Mouse (Mus musculus) liver, embryonic 14.5 days (tissue): Measurements from ENCODE around the gene Plcd4. TPM values are rescaled to one million over a fixed set of nuclear protein-coding genes. Genes with fewer than 3 reads are reported as not detected.

Source experiments
- ATAC-seq: fragments of 200-750 bp; cut with Nextera tagmentation; 2 replicates; pipeline ENCODE4 v1.8.0; 2017; ENCODE audit warnings: moderate number of reproducible peaks, mild to moderate bottlenecking, moderate library complexity; ENCODE audit not compliant: insufficient read depth
- DNase-seq, 3 experiments: peaks; one replicate each; pipeline ENCODE4 v3.0.0-alpha.2; 2012 to 2013; ENCODE audit warnings: low read depth in 3 of 3, low spot score in 3 of 3
- H3K27ac ChIP-seq: fragments of 300-500 bp; sonication (generic); 2 replicates; pipeline ENCODE4 v1.5.1; 2014; ENCODE audit warnings: moderate library complexity, mild to moderate bottlenecking, control low read depth, inconsistent platforms
- H3K27me3 ChIP-seq: fragments of 300-500 bp; sonication (generic); 2 replicates; pipeline ENCODE4 v1.6.1; 2014; ENCODE audit warnings: mild to moderate bottlenecking, low read length, moderate library complexity; ENCODE audit not compliant: control insufficient read depth, insufficient read depth
- H3K36me3 ChIP-seq: fragments of 300-500 bp; sonication (generic); replicated peaks from 2 replicates; pipeline ENCODE4 v1.6.1; 2014; ENCODE audit warnings: low read depth; ENCODE audit not compliant: control insufficient read depth, insufficient read depth
- H3K4me1 ChIP-seq, 2 experiments: fragments of 200-500 bp in 1 of 2; fragments of 300-500 bp in 1 of 2; sonication (generic) in 1 of 2; replicated peaks; 2 replicates each; pipeline ENCODE4 v1.6.1; 2012 to 2014; ENCODE audit warnings: antibody characterized with exemption in 1 of 2, inconsistent platforms in 1 of 2, low read length in 1 of 2; ENCODE audit not compliant: control insufficient read depth in 2 of 2, insufficient read depth in 2 of 2
- H3K4me2 ChIP-seq: fragments of 300-500 bp; sonication (generic); 2 replicates; pipeline ENCODE4 v1.6.1; 2014; ENCODE audit warnings: low read depth, mild to moderate bottlenecking, control low read depth, moderate library complexity
- H3K4me3 ChIP-seq, 2 experiments: fragments of 200-500 bp in 1 of 2; fragments of 300-500 bp in 1 of 2; sonication (generic) in 1 of 2; 2 replicates each; pipeline ENCODE4 v1.5.1; 2012 to 2014; ENCODE audit warnings: low read depth in 2 of 2, low read length in 2 of 2, mild to moderate bottlenecking in 2 of 2, control low read depth in 1 of 2, inconsistent platforms in 1 of 2, moderate library complexity in 1 of 2; ENCODE audit not compliant: insufficient read depth in 1 of 2
- H3K9ac ChIP-seq: fragments of 300-500 bp; sonication (generic); replicated peaks from 2 replicates; pipeline ENCODE4 v1.6.1; 2014; ENCODE audit warnings: mild to moderate bottlenecking, control low read depth, moderate library complexity
- H3K9me3 ChIP-seq: fragments of 300-500 bp; sonication (generic); 2 replicates; pipeline ENCODE4 v1.6.1; 2016; ENCODE audit warnings: low read length, mixed read lengths; ENCODE audit not compliant: control insufficient read depth
- CTCF ChIP-seq: IDR thresholded peaks from 2 replicates; pipeline ENCODE4 v1.5.1; 2016; ENCODE audit warnings: antibody characterized with exemption, low read depth, control low read depth
- EP300 ChIP-seq: IDR thresholded peaks from 2 replicates; pipeline ENCODE4 v1.6.1; 2016; ENCODE audit warnings: antibody characterized with exemption, low read depth
- WGBS: fragments of 180-500 bp; shearing (Covaris S2); extraction: QIAGEN DNeasy Blood & Tissue Kit; methylation state at CpG from one replicate; pipeline ENCODE4 v1.1.7; 2014; ENCODE audit not compliant: insufficient replicate concordance; 5-methylcytosine and 5-hydroxymethylcytosine counted together
- polyA plus RNA-seq, 2 experiments: library from polyadenylated mRNA; depleted of rRNA in 1 of 2; stranded (reverse) in 1 of 2; unstranded in 1 of 2; fragments of >200 nt; fragmentation: Nextera tagmentation in 1 of 2; extraction: Ambion mirVana in 1 of 2; gene quantifications; 2 replicates each; pipeline versions ENCODE4 v1.2.1 to v1.2.3; 2012 to 2014

The Plcd4 gene
- polyA plus RNA-seq (2012; rRNA removed) (0.01 TPM in 1 of 2 replicates, not detected in the other), polyA plus RNA-seq (2014; fragmentation: Nextera tagmentation; extraction: Ambion mirVana) (0.09 TPM in 1 of 2 replicates, not detected in the other)

DNA sequence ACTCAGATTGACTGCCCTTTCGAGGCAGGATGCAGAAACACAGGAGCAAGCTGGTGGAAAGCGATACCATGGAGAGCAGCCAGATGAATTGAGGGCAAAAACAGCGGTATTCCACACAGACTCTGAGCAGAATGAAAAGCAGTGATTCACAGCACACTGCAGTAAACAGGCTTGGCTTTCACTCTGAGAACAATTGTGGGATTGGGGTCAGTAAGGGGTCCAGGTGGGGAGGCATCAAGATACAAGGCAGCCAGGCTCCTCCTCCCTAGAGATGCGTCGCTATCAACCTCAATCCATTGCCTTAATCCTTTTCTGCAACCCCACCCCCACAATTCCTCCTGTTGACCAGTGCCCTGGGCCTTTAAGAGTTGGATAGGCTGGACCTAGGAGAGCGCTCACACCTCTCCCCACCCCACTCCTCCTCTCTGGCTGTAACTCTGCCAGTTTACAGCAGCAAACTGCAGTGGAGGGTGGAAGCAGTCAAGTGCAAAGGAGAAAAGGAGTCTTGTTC, at the start of gene Plcd4:
TSS of gene Plcd4 (plus strand) at position 438 of the 511 bp plus-strand sequence.
- TF ChIP-seq EP300 (no peak), CTCF (no peak)
- Histone ChIP-seq H3K27ac (no peak within 1 kb of the TSS), H3K9ac (no peak within 1 kb of the TSS), H3K36me3 (no peaks in the 10 kb centered on the region), H3K4me3 (no peak within 1 kb of the TSS), H3K27me3 (no peaks in the 10 kb centered on the region), H3K4me1 (no peaks in the 10 kb centered on the region), H3K9me3 (no peaks in the 10 kb centered on the region), H3K4me2 (no peak within 1 kb of the TSS)
- ATAC-seq = no peak
- no peak for DNase-seq
- WGBS = 10% methylated on average over 6 of the region's 6 CpGs

DNA sequence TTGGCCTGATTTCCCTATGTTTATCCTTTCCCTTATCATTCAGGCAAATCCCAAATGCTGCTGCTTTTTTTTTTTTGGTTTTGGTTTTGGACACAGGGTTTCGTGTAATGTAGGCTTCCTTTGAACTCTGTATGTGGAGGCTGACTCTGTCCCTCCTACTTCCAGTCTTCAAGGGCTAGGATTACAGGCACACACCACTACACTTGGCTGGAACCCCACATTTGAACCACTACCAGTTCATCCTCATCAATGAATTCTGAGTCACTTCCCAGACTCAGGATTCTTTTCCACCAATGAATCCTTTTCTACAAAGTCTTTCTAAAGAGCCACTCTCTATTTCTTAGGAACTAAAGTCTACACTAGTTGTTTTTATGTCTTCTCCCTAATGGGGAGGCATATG, 41.6 kb upstream of the Plcd4 start:
- no peak overlapping the region for H3K27ac ChIP-seq
- 67% methylated on average over 1 of the region's 1 CpGs for WGBS
- no peak for ATAC-seq
- H3K9ac ChIP-seq = no peak overlapping the region
- no peak overlapping the region for H3K4me2 ChIP-seq
- no peak overlapping the region for H3K4me3 ChIP-seq
- no peak for TF ChIP-seq EP300
- no peak for TF ChIP-seq CTCF
- no peaks in the 10 kb centered on the region for H3K9me3 ChIP-seq
- H3K4me1 ChIP-seq = peaks cover 2 to 9% of the 10 kb centered on the region in 2 experiments
- peaks cover 2% of the 10 kb centered on the region for H3K36me3 ChIP-seq
- H3K27me3 ChIP-seq = no peaks in the 10 kb centered on the region
- no peak for DNase-seq

DNA sequence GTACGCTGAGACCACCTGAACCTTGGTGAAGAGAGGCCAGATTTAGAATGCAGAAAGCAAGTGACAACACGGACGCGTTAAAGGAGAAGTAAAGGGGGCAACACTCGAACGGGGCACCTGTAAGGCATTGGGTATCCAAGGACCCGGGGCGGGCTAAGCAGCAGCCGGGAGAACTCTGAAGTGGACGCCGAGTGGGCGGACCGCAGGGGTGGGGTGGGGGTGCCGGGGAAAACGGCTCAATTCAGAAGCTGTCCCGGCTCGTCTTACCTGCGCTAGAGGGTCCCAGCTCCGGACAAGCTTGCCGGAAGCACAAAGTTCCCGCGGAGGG, 37.3 kb upstream of the Plcd4 start:
- Histone ChIP-seq H3K27ac (peak overlapping the region; percentile 34), H3K9ac (peak overlapping the region; percentile 82), H3K9me3 (no peaks in the 10 kb centered on the region), H3K36me3 (0 out of 2 replicates have a peak, but pooled peaks cover 6% of the 10 kb centered on the region), H3K27me3 (no peaks in the 10 kb centered on the region), H3K4me3 (peak overlapping the region; percentile 84 to 91), H3K4me1 (peaks cover 19 to 21% of the 10 kb centered on the region in 2 experiments), H3K4me2 (peak overlapping the region; percentile 94)
- ATAC-seq = peak; percentile 54
- TF ChIP-seq EP300 (no peak), CTCF (no peak)
- WGBS = under 1% methylated on average over 22 of the region's 22 CpGs
- DNase-seq = no peak

DNA sequence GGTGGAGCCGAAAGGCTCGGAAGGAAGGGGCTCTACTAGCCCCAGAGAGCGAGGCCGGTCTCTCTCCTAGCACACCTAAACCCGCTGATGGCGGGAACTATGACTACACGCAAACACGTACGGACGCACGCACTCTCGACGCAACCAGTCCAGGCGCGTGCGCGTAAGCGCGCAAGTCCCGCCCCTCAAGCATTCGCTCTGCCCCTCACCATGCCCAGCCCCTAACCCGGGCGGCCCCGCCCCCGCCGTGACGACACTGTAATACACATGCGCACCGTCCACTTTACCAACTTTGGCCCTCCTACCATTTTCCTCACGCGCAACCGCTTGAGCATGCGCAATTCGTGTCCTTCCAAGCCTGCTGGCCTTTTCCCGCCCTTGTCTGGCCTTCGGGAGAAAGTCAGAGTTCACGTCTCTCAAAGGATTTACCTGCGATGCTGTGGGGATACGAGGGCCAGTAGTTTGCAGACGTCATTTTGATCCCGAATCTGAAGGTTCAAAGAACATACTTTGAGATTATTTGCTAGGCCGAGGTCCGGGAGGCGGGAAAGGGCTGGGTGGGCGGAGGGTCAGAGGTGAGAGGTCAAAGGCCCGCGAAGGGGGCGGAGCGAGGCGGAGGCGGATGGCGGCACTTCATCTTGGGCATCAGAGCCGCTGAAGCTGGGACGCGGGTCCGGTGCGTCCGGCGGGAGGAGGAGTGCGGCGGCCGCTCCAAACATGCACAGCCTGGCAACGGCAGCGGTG, 36.8 kb upstream of the Plcd4 start, which contains the start of gene Cnot9:
TSS of gene Cnot9 (plus strand) at position 338 of the 744 bp plus-strand sequence.
- ATAC-seq (peak; percentile 96), DNase-seq (peak; percentile 97 to 98 (median 97))
- Histone ChIP-seq H3K4me3 (peak within 1 kb of the TSS; percentile 91 to 98), H3K9me3 (no peaks in the 10 kb centered on the region), H3K27ac (peak within 1 kb of the TSS; percentile 87), H3K4me1 (peaks cover 19 to 21% of the 10 kb centered on the region in 2 experiments), H3K36me3 (0 out of 2 replicates have a peak, but pooled peaks cover 6% of the 10 kb centered on the region), H3K27me3 (no peaks in the 10 kb centered on the region), H3K4me2 (peak within 1 kb of the TSS; percentile 94), H3K9ac (peak within 1 kb of the TSS; percentile 96)
- TF ChIP-seq CTCF (no peak), EP300 (no peak)
- WGBS = under 1% methylated on average over 61 of the region's 64 CpGs

DNA sequence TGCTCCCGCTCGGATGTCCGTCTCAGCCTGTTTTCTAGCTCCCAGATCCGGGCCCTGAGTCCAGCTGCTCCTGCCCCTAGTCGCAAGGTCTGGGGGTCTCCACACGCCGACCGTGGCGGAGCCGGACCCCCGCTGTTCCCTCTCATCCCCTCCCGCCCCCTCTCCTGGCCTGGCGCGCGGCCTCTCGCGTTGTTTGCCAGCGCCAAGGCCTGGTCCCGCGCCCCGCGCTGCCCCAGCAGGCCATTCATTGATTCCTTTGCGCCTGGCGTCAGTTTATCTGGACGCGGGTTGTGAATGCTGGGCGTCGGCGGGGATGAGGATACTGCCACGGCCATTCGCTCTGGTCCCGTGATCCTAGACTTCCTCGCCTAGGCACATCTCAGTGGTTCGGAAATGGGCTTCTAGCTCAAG, 36.2 kb upstream of the Plcd4 start:
- Histone ChIP-seq H3K4me2 (peak overlapping the region; percentile 94), H3K9me3 (no peaks in the 10 kb centered on the region), H3K36me3 (peaks cover 6% of the 10 kb centered on the region; the same call in 1 of the 2 replicates), H3K4me3 (peak overlapping the region; percentile 79 to 98), H3K9ac (peak overlapping the region; percentile 96), H3K27ac (peak overlapping the region; percentile 87), H3K27me3 (no peaks in the 10 kb centered on the region), H3K4me1 (peaks cover 20 to 21% of the 10 kb centered on the region in 2 experiments)
- TF ChIP-seq EP300 (no peak), CTCF (no peak; the same call in 1 of the 2 replicates)
- ATAC-seq (peak; percentile 27), DNase-seq (peak; percentile 52 to 63 (median 57))
- under 1% methylated on average over 34 of the region's 34 CpGs for WGBS
